Mouse (Mus musculus) left cerebral cortex, postnatal 25 days (tissue): Measurements from ENCODE around the gene Pde11a. TPM values are rescaled to one million over a fixed set of nuclear protein-coding genes. Genes with fewer than 3 reads are reported as not detected.

ENCODE experiments used
- DNase-seq, 2 experiments: peaks; one replicate each; pipeline ENCODE4 v3.0.0; 2022; ENCODE audit warnings: low spot score in 2 of 2, mixed read lengths in 1 of 2
- intact Hi-C: fragments of 180-260 bp; cut with DNase I; formaldehyde crosslinking; loops from one replicate; pipeline ENCODE4 v1.15.1; 2025
- total RNA-seq, 2 experiments: library from RNA; stranded (reverse); gene quantifications; 2 replicates each; pipeline ENCODE4 v1.2.3; 2021

Gene Pde11a
- total RNA-seq, result 1 to 10 TPM; 4.1 to 4.8 TPM

DNA sequence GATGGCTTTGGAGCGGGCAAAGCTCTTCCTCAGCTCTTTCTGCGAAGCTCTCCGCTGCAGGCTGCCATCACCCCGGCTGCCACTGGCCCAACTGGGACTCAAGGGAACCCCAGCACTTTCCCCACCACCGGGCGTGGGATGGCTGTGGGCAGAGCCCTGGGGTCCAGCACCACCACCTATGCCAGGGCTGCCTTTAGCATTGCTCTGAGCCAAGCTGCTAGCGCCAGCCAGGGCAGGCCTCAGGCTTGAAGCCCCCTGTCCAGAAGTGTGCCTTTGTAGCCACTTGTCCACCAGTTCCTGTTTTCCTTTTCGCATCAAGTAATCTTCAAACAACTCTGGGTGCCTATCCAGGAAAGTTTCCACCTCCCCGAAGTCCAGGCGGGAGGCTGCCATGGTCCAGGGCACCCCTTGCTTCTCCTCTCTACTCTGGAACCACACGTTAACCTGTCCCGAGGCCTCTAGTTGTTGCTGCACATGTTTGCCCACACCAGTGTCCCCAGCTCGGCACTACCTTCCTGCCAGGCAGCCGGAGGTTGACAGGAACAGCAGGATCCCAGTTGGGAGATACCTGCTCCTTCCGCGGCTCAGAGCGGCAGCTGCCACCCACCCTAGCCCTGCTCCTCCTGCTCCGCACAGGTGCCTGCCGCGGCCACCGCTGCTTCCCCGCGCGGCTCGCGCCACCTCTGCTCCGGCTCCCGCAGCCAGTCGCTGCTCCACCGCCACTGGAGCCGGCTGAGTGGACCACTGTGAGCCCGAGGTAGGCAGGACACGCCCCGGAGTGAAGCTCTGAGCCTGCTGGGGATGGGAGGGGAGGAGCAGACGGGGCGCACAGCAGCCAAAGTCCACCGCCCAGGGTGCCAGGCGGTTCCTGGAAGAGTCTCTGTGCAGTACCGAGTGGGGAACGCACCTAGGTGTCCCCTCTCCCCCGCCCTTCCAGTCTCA is at the start of gene Pde11a:
TSS of gene Pde11a (minus strand) at position 560 of the 942 bp plus-strand sequence.
- intact Hi-C loops, result loop anchor here (5.0 kb wide), 1 partner anchor 81 kb away; no protein-coding TSS in a partner anchor
- DNase-seq, result peak; percentile 2 to 11

DNA sequence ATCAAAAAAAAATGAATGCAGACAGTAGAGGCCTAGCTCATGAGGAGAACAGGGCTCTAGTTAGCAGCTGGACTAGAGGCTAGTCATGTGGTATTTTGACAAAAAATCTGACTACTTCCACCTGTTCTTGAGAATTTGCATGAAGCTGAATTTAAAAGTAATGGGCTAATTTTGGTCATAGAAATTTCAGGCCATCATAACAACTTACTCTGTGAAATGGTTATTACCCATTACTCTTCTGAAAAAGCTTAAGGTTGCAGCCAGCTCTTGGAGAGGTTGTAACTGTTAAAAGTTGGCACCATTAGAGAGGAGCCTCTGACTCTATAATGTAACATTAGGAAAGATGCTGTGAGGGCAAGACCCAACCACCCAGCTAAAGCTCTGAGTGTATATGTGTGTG is 48.0 kb upstream of the Pde11a start:
- intact Hi-C loops, result no loop called here

DNA sequence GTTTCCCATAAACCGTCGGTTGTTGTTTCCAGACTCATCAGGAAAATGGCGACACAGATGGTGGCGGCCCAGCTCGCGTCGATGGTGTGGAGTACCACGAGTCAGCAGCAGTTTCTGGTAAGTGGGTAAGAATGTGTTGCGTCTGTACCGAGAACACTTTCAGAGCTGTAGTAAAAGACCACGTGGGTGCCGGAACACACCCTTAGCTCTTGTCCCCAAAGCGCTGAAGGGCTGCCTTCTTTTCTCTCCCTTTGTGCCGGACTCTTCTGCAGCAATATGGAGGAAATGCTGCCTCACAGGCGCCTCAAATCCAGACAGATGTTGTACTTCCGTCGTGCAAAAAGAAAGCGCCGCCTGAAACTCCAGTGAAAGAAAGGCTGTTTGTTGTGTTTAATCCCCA is 40.1 kb upstream of the Pde11a start:
- DNase-seq, result no peak
- intact Hi-C loops, result loop anchor here (10.0 kb wide), 1 partner anchor 206 kb away; no protein-coding TSS in a partner anchor

More for the DNA sequence above, 48.0 kb upstream of the Pde11a start:
- DNase-seq, result no peak

DNA sequence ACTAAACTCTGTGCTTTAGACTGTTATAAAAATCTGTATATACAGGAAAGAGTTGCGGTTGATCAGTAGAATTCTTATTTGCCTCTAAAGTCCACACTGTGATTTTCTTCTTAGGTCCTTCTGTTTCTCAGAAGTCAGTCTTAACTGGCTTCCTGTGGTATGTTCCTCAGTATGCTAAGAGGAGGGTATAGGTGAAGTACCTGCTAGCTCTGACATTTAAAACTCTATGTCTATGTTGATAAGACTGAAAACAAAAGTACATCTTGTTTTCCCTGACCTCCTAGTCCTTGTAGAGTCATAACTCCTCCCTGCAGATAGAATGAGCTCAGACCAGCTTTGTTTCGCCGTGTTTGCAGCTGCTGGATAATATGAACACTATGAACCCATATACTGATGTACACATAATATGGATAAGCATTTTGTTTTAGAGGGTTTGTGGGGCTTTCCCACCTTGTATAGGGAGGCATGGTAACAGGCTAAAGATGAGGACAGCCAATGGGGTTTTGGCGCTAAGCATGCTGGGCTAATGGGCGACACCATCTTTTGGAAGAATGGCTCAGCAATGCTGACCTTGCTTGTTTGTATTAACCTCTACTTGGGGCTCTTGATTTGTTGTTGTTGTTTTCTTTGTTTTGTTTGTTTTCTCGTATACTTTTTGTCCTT is 36.1 kb upstream of the Pde11a start:
- intact Hi-C loops, result loop anchor here (10.0 kb wide), 1 partner anchor 210 kb away; no protein-coding TSS in a partner anchor
- no peak for DNase-seq

DNA sequence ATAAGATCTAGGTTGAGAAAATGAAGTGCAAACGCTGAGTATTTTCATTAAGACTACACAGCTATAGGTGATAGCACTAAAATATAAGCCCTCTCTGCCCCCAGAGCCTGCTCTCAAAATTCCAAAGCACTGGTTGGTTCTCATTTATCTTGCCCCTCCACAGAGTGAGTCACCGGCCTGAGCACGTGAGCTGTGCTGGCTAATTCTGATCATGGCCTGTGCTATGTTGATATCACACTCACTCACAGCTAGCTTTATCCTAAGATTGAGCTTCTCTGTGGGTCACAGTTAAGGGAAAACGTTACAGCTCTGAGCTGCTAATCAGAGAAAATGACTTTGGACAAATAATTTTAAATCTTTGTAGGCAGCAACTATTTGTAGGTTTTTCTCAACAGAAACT is 33.7 kb upstream of the Pde11a start:
- intact Hi-C loops, result loop anchor here (10.0 kb wide), 1 partner anchor 213 kb away; no protein-coding TSS in a partner anchor
- DNase-seq, result no peak

DNA sequence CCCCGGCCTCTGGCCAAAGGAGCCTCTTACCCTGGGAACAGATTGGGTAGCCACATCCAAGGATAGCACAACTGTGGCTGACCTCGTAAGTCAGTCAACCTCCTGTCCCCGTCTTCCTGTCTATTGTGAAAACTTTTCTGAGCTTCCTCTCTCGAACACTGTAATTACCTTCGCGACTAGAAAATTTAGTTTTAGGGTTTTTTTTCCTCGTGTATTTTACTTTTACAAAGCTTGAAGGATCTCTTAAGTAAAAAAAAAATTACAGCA is 32.0 kb upstream of the Pde11a start:
- intact Hi-C loops, result loop anchor here (1.0 to 10.0 kb wide), 2 partner anchors 37 to 214 kb away; no protein-coding TSS in a partner anchor
- DNase-seq, result no peak

DNA sequence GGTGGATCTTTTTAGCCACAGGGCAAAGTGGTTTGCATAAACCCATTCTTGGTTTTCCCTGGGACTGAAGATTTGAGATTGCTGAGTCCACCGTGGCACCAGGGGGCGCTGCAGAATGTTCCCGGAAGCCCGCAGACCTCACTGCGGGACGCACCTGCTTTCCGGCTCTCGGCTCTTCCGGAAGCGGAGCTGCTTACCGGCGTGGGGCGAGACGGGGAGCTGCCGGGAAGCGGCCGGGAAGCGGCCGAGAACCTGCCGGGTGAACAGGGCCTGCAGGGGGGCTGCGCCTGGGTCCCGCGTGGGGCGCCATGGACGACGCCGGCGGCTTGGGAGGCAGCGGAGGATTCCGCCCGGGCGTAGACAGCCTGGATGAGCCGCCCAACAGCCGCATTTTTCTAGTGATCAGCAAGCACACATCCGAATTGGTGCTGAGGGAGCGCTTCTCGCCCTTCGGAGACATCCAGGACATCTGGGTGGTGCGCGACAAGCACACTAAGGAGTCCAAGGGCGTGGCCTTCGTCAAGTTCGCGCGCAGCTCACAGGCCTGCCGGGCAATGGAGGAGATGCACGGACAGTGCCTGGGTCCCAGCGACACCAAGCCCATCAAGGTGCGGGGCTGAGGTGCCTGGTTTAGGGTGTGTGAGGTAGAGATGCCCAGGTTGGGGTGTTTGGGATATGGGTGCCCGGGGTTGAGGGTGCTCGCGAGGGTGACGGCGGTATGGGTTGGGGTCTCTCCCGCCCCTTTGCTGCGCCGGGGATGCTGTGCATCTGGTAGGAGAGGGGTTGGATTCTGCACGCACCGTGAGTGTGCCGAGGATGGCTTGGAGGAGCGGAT is 31.5 kb upstream of the Pde11a start, which contains the start of gene Rbm45:
TSS of gene Rbm45 (plus strand) at position 164 of the 835 bp plus-strand sequence.
- intact Hi-C loops, result loop anchor here (1.0 to 10.0 kb wide), 2 partner anchors 37 to 215 kb away; no protein-coding TSS in a partner anchor
- DNase-seq, result peak; percentile 87 to 90

DNA sequence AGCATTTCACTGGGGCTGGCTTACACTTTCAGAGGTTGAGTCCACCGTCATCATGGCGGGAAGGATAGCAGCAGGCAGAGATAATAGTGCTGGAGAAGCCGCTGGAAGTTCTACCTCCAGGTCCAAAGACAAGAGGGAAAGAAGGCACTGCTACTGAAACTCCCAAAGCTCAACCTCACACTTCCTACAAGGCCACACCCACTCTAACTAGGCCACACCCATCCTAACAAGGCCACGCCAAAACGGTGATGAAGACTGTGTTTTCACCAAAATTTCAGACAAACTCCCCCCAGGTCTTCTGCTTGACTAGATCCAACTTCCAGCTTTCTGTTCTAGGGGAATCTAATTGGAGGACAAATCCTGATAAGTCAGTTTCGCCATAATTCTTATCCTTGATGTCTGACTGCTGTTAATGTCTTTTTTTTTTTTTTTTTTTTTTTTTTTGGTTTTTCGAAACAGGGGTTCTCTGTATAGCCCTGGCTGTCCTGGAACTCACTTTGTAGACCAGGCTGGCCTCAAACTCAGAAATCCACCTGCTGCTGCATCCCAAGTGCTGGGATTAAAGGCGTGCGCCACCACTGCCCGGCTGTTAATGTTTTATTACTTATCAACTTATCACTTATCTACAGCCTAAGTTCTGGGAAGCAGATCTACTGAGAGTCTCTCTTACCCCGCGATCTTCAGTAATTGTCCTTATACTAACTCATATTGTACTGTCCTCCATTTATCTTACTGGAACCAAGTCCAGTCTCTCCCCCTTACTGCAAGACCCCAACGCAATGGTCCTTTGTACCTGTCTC is 30.5 kb upstream of the Pde11a start:
- intact Hi-C loops, result no loop called here
- DNase-seq, result no peak

DNA sequence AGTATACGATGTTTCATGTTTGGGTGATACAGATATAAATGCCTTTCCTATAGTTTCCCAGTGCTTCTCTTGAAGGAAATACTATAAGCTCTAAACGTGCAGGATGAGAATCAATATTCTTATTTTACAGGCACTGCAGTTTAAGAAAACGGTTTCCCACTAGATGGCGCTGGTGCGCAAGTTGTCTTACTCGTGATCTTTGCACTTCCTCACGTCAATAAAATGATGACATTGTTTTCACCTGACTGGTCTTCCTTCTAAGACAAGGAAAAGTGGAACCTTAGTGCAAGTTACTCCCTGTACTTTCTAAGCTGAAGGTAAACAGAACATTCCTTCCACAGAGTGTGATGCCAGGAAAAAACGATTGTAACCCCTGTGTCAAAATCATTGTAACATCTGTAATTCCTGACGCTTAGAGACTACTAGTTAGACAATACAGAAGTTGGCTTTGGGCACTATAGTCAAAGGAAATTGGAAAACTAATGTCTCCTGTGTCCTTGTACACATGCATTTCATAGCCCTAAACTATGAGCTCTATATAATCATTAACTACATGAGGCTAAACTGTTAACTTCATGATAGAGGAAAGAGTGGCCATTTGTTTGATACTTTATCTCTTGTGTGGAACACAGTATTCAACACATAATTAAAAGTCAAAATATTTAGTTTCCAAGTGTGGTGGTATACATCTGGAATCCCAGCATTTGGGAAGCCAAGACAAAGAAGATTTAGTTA is 28.8 kb upstream of the Pde11a start:
- intact Hi-C loops, result loop anchor here (1.0 kb wide), 1 partner anchor 251 kb away; no protein-coding TSS in a partner anchor
- DNase-seq, result peak; percentile 75 to 80

DNA sequence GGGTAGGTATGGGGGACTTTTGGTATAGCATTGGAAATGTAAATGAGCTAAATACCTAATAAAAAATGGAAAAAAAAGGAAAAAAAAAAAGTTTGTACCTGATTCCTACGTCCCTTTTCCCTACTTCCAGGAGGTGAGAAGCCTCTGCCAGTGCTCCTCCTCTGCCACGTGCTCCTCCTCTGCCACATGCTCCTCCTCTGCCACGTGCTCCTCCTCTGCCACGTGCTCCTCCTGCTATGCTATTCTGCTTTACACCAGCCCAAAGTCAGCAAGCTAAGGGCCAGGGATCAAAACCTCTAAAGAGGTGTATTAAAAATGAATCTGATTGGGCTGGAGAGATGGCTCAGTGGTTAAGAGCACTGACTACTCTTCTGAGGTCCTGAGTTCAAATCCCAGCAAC is 27.2 kb upstream of the Pde11a start:
- no peak for DNase-seq
- intact Hi-C loops, result no loop called here

DNA sequence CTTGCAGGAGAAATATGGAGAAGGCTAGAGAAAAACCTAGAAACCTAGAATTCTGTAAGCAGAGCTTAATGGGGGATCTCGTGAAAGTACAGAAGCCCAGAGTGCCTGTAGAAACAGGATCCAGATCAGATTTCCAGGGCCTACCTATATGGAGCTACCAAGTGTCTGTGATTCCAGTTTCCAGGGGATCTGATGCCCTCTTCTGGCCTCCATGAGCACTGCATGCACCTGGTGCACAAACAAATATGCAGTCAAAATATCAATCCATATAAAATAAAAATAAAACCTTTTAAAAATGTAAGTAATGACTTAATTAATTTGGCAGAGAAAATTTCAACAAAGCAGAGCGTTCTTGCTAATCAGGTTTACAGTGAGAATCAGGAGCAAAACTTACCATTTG is 23.5 kb upstream of the Pde11a start:
- intact Hi-C loops, result loop anchor here (5.0 kb wide), 1 partner anchor 245 kb away; no protein-coding TSS in a partner anchor

DNA sequence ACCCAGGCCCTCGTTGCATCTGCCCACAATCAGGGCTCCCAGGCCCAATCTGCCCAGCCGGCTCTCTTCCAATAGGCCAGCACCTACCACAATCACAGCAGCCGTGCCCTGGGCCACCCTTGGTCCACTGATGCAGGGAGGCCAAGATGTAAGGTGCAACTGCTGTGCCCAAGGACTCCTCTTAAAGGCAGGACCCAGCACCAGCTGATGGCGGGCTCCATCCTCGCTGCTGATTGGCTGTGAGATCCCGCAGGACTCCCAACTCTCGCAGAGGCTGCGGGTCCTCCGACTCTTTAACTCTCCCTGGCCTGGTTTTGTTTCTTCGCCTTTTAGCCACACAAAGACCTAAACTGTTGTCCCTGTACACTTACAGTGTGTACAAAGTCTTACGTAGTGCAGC is 21.7 kb upstream of the Pde11a start, which contains the start of gene Cyct:
TSS of gene Cyct (minus strand) at position 225 of the 400 bp plus-strand sequence.
- intact Hi-C loops, result loop anchor here (2.0 to 5.0 kb wide), 2 partner anchors 105 to 243 kb away; no protein-coding TSS in a partner anchor
- no peak for DNase-seq

More for the DNA sequence above, 23.5 kb upstream of the Pde11a start:
- DNase-seq, result peak in 1 of 2 experiments; percentile 16

DNA sequence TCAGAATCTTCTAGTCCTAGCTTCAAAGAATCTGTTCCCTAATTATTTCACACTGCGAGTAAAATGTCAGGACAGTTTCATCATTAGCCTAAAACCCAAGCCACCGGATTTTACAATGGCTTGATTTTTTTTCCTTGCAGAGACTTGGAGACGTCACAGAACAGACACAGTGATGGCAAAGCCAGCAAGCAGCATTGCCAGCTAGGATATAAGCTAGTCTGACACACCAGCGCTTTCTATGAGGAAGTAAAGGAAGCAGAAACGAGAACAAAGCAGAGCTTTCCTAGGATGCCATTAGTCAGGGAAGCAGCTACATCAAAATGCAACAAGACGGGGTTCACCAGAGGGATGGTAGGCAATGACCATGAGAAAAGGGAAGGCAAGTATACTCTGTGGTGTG is 9.3 kb upstream of the Pde11a start:
- DNase-seq, result no peak
- intact Hi-C loops, result no loop called here

DNA sequence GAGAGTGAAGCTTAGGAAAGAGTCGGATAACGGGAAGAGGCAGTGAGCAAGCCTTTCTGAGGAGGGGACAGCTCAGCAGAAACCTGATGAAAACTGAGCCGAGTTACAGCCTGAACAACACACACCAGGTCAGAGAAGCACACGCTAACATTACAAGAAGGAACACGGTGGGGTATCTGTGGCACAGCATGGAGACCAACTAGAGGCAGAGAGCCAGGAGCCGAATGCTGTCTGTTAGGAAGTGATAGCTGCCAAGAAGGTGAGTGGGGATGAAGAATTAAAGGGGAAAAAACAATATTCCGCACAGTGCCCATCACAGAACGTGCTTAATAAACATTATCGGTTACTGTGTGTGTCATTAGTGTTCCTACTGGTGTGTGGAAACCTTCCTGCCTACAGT is 3.6 kb upstream of the Pde11a start:
- intact Hi-C loops, result no loop called here
- DNase-seq, result no peak

DNA sequence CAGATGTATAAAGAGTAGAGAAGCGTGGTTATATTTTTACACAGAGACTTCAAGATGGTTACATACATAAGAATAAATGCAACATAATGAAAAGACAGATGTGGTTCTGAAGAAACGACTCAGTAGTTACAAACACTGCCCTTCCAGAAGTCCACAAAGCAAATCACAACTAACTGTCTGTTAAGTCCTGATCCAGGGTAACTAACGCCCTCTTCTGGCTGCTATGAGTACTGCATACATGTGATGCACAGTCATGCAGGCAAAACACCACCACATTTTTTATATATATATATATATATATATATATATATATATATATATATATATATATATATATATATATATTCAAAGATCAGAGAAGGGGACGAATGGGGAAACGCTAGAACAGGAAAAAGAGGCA is 4.0 kb downstream of the Pde11a start:
- intact Hi-C loops, result no loop called here
- DNase-seq, result no peak

DNA sequence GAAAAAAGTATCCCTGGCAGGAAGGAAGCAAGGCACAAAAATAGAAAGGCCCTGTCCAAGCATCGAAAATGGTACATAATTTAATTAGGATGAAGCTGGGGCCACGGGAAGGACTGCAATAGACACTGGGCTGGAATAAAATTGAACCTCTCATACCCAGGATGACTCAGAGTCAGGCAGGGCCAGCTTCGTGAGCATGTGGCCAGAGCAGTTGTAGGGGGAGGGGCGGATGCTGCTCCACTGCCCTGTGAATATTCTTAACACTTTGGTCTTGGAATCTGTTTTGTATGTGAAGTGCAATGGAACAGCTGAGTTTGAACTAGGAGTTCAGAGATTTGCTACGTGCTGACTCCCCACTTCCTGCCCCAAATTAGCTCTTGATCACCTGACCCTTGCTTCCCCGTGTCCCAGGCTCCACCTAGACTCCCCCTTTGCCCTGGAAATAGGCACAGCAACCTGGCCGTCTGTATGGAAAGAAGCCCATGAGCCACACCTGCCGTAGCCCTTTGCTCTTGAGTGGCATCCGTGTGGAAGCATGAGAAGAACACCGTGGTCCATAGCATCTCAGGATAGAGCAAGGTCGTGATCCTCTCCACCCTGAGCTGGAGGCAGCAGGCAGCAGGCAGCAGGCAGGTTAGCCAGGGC is 6.3 kb downstream of the Pde11a start:
- DNase-seq, result peak in 1 of 2 experiments; percentile 6
- intact Hi-C loops, result no loop called here

DNA sequence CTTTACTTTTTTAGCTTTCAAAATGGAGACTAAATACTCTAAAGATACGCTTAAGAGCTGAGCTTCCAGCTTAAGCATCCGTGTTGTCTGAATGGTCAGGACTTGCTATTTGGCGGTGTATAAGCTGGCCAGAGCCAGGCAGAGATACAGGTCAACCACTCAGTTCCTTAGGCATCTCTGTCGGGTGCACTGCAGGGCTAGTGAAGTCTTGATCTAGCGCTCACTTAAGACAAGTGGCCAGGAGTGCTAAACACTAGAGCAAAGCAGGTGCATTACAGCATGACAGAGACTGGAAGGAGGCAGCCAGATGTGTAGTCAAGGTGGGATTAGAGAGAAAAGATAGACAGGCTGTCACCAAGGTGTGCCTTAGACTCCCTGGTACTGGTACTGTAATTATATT is 8.5 kb downstream of the Pde11a start:
- DNase-seq, result no peak
- intact Hi-C loops, result no loop called here
